Mouse (Mus musculus): ENCODE measurements around the gene Apol9b. TPM values are rescaled to one million over a fixed set of nuclear protein-coding genes. Genes with fewer than 3 reads are reported as not detected.
A peak's percentile ranks its signal among the peaks of the same experiment; 100 is the strongest.

The Apol9b gene
- total RNA-seq, 2 experiments from 2014 or later: not detected

DNA sequence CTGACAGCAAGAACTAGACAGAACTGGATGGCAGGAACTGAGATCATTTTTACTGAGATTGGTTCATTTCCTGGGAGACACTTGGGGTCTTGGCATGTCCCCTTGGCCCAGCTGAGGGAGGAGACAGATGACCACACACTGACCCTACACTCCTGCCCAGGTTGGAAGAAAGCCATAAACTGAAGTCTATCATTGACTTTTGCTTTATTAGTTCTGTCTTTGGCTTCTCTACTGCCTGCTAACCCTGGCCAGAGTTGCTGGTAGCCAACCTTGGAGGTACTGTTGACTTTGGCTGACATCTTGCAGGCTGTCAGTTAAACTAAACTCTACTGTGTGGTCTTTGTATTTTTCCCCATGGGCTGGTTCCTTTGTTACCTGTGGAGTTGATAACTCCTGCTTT, 16.2 kb downstream of the Apol9b start:
- no peak for DNase-seq (ENCODE audit: low spot score in 2 of 2)

GRCm38 (mm10) chr15:77746326-77746725, 17.5 kb downstream of the Apol9b start:
- DNase-seq (ENCODE audit: low spot score in 2 of 2): no peak

DNA sequence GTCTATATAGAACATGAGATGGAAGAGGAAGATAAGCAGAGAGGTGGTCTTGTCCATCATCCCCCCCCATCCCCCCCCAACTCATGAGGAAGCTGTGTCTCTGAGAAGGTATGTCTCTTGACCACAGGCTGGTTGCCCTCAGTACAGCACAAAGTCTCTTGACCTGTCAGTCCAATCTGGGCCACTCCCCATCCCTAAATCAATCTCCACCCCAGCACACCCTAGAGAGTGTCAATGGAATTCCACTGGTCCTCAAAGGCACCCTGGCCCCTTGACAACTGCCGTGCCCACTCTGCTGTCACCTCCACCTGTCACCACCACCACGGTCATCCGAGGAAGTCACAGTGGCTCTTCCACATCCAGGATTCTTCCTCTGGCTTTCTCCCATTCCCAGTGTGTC, 19.6 kb downstream of the Apol9b start:
- DNase-seq (ENCODE audit: low spot score in 2 of 2): no peak

- DNase-seq (ENCODE audit: low spot score in 2 of 2): no peak
Measured at GRCm38 (mm10) chr15:77749717-77750116, 20.9 kb downstream of the Apol9b start.

DNA sequence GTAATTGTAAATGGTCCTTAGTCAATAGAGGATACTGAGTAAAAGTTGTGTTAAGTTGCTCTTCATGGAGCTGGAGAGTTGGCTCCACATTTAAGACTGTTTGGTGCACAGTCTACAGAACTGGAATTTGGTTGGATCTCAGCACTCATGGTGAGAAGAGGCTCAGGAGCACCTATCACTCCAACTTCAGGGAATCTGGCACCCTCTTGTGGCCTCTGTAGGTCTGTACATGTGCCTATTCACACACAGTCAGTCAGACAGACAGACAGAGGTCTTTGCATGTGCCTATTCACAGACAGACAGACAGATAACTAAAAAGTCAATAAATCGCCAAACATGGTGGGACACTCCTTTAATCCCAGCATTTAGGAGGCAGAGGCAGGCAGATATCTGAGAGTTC, 21.6 kb downstream of the Apol9b start:
- DNase-seq (ENCODE audit: low spot score in 2 of 2): no peak

DNA sequence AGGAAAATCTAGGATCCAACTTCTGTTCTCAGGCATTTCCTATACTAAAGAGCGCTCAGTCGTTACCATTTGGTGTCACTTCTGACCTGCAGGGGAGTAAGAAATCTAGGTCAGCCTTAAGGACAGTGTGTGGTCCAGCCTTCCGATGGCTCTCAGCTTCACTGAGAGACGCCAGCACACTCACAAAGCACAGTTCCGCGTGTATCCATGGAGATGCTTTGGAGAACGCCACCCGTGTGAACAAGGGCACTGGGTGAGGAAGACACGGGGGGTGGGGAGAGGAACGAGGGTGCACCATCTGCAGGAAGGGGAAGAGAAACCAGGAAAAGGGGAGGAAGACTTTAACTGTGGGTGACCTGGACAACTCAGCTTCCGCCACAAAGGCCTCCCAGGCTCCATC, 23.6 kb downstream of the Apol9b start:
- DNase-seq (ENCODE audit: low spot score in 2 of 2): no peak

DNA sequence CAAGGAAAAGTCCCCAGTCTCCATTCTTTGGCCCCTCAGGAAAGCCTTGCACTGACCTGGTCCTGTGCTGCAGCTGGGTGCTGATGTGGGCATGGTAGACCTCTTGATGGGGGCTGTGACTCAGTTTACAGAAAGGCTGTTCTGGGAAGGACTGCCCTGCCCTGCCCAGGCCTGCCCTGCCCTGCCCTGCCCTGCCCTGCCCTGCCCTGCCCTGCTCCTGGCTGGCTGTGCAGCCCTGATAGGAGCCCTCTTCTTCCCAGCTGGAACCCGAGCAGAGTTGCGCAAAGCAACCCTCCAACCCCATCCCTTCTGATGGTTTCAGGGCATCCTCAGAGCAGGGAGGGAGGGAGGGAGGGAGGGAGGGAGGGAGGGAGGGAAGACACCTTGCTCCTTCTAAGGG, 26.3 kb downstream of the Apol9b start:
- no peak for DNase-seq (ENCODE audit: low spot score in 2 of 2)

DNA sequence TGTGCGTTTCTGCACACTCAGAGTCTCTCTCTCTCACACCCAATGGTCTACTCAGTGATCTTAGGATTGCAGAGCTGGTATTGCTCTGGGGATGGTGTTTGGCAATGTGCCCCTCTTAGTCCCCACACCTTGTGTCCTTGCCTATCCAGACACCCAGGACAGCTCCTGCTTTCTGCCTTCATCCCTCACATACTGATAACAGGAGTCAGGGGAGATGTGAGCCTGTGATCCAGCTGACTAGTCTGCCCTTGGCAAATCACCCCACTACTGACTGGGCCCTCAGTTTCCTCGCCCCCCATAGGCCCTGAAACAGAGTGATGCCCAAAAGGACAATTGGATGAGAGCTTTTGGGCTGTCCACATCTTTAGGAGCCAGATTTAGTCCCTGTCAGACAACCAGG, 27.2 kb downstream of the Apol9b start:
- DNase-seq (ENCODE audit: low spot score in 2 of 2): no peak

DNA sequence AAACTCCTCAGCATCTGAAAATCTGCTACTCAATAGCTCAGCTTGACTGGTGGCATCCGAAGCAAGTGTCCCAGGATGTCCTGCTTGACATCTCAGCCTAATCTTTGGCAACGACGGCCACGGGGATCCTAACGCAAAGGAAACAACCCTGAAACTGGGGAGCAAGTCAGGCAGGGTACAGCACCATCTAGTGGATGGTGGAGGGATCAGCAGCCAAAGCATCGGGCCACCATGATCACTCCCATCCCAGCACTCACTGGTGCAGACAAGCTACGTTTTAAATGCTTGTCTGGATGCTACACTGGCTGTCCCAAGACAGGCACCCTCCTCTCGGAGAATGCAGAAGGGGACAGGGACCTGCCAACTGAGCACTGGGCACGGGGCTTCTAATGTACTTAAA, 28.0 kb downstream of the Apol9b start, which contains the start of gene Apol8:
Gene Apol8 (minus strand): TSS at position 156 of the 400 bp plus-strand sequence.
- peak; percentile 59 to 60 for DNase-seq (ENCODE audit: low spot score in 2 of 2)

DNA sequence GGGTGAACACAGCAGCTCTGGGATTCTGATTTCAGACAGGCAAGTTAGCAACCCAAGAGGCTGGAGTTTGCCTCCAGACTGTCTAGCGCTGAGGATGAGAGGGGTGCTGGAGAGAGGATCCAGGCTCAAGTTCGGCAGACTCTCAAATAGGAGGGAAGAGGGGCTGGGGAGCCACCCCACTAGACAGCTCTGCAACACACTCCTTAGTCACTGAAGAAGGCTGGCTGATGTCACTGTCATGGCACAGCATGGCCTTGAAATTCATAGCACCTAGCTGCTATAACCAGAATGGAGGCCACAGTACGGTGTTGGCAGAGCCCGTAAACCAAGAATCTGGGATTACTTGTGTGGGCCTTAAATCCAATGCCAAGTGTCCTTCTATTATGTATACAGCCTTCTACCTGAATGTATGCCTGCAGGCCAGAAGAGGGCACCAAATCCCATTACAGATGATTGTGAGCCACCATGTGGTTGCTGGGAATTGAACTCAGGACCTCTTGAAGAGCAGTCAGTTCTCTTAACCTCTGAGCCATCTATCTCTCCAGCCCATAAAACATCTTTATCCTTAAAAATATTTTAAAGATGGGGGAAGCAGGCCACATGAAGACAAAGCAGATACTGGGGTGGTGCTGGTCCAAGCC, 28.9 kb downstream of the Apol9b start:
- no peak for DNase-seq (ENCODE audit: low spot score in 2 of 2)

DNA sequence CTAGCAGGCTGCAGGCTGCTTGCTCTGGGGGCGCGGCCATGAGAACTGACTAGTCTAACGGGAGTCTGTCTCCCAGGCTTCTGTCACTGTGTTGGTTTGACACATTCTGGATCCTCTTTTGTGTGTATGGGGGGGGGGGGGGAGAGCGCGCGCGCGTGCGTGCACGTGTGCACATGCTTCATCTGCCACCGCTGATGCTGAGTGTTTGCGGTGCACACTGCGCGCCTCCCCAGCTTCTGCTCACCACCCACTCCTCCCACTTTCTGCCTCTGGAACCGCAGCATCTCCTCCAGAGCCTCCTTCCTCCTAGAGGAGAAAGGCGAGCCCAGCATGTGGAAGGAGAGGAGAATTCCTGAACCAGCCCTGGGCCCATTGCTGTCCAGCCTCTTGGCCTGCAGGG, 31.2 kb downstream of the Apol9b start:
- DNase-seq (ENCODE audit: low spot score in 2 of 2): no peak

GRCm38 (mm10) chr15:77761083-77761482, 32.2 kb downstream of the Apol9b start:
- no peak for DNase-seq (ENCODE audit: low spot score in 2 of 2)

DNA sequence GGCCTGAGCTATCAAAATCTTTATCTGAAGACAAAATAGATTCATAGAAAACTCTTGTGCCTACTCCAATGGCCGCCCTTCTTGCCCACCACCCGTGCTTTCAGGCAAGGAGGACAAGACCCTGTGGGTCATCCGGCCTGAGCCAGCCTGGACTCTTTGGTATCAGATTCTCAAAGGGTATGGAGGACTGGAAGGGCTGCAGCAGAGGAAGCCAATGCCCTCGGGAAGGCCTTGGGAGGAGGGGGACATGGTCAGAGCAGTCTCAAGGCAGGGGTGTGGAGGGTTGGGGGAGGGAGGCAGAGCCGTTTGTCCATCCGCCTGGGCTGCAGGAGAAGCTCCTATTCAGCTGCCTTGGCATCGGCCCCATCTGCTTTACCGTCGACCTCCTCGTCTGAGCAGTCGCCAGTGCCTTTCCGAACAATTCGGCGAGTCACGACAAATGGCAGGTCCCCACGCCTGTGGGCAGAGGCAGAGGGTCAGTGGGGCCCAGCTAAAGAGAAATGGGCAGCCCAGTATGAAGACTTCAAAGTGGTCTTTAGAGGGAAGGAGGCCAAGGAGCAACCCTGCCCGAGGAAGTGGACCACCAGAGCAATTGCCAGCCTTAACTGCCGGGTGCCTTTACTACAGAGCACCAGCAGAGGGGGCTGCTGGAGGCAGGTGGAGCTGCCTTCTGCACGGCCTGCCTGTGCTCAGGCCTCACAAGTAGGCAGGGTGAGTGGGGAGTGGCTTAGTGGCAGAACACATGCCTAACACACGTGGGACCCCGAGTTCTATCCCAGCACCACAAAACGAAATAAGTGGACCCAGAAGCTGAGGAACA, 32.9 kb downstream of the Apol9b start:
- DNase-seq (ENCODE audit: low spot score in 2 of 2): no peak

DNA sequence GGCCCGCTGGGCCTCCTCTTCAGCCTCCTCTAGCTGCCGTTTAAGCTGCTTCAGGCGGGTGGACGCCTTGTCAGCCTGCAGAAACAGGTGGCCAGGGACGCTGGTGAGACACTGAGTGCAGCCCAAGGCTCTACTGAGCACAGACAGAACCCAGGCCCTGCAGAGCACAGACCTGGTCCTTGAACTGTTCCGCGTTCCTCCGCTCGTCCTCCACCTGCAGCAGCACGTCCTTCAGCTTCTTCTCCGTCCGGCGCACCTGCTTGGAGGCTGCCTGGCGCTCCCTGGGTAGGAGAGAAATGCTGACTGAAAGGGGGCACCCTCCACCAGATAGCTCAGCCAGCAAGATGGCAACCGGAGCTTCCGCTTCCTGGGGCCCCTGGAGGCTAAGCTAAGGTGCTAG, 34.2 kb downstream of the Apol9b start:
- DNase-seq (ENCODE audit: low spot score in 2 of 2): no peak

DNA sequence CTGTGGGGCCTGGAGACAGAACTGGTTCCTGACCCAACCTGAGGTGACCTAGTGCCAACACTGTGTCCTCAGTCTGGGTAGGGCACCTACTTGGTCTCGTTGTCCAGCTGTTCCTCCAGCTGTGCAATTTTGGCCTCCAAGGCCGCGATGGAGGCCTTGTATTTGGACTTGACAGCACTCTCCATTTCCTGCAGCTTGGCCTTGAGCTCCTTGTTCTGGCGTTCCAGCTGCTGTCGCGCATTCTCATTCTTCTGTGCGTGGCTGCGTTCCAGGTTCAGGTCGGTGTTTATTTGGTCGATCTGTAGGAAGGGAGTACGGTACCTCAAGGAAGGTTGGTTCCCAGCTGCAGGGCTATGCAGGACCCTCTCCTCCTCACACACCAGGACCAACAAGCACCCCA, 34.9 kb downstream of the Apol9b start:
- DNase-seq (ENCODE audit: low spot score in 2 of 2): no peak

GRCm38 (mm10) chr15:77764391-77765006, 35.7 kb downstream of the Apol9b start:
- no peak for DNase-seq (ENCODE audit: low spot score in 2 of 2)

DNA sequence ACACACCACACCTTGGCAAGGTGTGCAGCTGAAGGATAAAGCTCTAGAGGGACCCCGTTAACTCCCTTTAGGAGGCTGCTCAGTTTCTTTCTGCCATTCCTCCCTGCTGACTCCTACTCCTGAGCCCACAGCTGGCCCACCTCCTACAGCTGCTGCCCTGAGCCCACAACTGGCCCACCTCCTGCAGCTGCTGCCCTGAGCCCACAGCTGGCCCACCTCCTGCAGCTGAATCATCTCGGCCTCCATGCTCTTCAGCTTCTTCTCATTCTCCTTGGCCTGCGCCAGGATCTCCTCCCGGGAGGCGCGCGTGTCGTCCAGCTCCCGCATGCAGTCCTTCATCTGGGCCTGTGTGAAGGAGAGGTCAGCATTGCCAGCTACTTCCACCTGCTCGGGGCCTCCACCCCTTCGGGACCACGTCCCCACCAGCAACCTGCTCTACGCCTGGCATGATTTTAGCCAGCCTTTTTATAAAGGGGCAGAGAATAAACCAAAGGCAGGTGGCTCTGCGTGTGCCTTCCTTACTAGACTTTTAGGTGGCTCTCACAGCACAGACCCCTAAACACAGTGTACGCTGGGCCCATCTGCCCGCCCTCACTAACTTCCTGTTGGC, 36.8 kb downstream of the Apol9b start:
- DNase-seq (ENCODE audit: low spot score in 2 of 2): no peak

DNA sequence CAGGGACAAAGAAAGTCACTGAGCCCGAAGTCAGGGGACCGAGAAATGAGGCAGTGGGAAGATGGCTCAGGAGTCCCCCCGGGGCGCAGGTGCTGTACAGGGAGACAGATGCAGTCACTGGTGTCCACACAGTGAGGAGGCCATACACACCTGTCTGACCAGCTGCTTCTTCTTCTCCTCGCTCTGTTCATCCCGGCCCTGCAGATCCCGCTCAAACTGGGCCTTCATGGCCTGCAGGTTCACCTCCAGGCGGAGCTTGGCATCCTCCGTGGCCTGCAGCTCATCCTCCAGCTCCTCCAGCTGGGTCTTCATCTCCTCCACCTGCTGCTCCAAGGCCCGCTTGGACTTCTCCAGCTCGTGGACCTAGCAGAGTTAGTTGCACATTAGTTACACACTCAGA, 38.1 kb downstream of the Apol9b start:
- DNase-seq (ENCODE audit: low spot score in 2 of 2): no peak

DNA sequence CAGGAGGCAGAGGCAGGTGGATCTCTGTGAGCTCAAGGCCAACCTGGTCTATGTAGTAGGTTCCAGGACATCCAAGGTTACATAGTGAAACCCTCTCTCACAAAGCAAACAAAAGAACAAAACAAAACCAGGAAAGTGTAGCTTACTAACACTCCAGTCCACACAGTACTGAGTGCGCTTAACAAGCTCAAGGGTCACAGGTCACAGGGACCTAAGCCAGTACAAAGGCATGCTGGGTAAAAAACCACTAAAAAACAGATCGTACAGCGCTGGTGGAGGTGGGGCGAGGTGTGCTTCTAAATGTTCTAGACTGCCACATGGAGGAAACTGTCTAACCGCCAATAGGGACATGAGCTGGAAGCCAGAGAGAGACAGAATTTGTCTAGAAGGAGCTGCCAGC, 41.5 kb downstream of the Apol9b start:
- no peak for DNase-seq (ENCODE audit: low spot score in 2 of 2)

DNA sequence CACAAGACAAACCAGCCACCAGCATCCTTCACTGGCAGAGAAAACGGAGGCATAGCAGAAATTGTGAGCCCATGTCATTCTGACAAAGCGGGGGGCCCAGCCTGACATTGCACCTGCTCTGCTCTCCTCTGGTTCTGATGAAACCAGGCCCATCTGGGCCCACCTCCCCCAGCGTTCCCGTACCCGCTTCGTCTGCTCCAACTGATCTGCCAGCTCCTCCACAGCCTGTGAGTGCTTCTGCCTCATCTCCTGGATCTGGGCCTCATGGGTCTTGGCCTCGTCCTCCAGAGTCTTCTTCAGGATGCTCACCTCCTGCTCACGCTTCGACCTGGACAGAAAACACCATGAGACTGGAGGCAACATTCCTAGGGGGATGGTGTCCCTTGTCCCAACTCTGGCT, 42.1 kb downstream of the Apol9b start:
- peak in 1 of 2 experiments; percentile 52 for DNase-seq (ENCODE audit: low spot score in 2 of 2)

DNA sequence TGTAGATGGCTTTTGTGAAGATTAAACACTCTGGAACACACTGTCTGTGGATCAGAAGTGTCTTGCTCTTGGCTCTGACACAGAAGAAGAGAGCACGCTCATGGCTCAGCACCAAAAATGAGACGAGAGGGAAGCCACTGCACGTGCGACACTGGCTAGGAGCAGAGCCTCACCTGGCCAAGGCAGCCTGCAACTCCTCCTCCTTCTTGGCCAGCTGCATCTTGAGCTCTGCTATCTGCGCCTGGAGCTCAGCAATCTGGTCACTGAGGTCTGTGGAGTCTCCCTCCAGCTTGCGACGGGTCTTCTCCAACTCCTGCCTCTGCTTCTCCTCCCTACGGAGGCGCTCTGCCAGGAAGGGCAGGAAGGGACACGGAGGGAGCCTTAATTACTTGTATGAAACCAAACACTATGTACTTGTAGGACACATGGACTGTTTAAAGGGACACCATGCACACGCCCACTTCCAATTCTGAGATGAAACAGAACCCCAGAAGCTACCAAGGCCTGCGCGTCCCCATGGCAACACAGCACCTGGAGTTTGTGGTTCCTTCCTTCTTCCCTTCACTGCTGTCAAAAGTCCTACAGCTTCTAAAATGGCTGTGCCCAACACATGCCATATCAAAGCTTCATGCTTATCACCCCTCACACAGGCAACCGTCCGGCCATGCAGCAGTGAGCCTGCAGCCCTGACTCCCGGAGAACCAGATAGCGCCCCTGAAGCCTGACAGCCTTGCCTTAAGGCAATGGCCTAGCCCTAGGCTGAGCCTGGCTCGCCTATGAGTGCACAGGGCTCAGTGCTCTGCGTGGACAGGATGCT, 44.5 kb downstream of the Apol9b start:
- DNase-seq (ENCODE audit: low spot score in 2 of 2): no peak

Data from layer of hippocampus, postnatal 14 days (tissue).